22 mouse cellular contexts compared by ENCODE assay signal in genomic region chr6:40476132-40476531, GRCm38 (mm10). TPM values are rescaled to one million over a fixed set of nuclear protein-coding genes. Genes with fewer than 3 reads are reported as not detected.
DNase-seq lines count a peak whose midpoint lies in the region; ATAC-seq lines count a peak whose summit lies in the region.
"Had no signal": no experiment of that assay in that cellular context is flagged by ENCODE, and none has a peak within 500 bp of the region (broad histone marks: within the 10 kb centered on the region; RNA-seq: fewer than 3 reads in every experiment).

No protein-coding gene starts in this region.

- DNase-seq in spleen, postnatal 36 days (ENCODE audit: low spot score in 2 of 2): peak; percentile 8 to 11
- no peak for DNase-seq in spleen, adult 12 weeks (ENCODE audit: low spot score)
- no peak for DNase-seq in heart, adult 18-20 months
- DNase-seq in ovary, postnatal 36 days (ENCODE audit: low spot score): no peak
- no peak for DNase-seq in frontal cortex, postnatal 25 days (ENCODE audit: low spot score in 2 of 2)
- DNase-seq: adrenal gland, adult 8-10 months; adrenal gland, postnatal 25 days; cerebellum, adult 18-20 months; cerebellum, adult 9-10 months; cerebellum, postnatal 14 days; forebrain, postnatal 0 days; gastrocnemius, postnatal 25 days had no signal

- ATAC-seq in granulocyte monocyte progenitor cell, adult 5-6 weeks (replicated peaks; ENCODE audit: poor library complexity, severe bottlenecking): 0 out of 2 replicates have a peak, but pooled peaks have one; percentile 20
- ATAC-seq in neutrophil, adult 5-6 weeks (ENCODE audit: extremely low read depth, insufficient number of reproducible peaks, low FRiP score, poor library complexity, severe bottlenecking): peak; percentile 35; the same call in 1 of the 2 replicates
- ATAC-seq: activated CD4-positive, CD25-positive, alpha-beta regulatory T cell, adult 4 months; CD4-positive, CD25-positive, alpha-beta regulatory T cell, adult 4 months; forebrain, embryonic 14.5 days; forebrain, postnatal 0 days had no signal

RNA-seq across cellular contexts. Expression of gene Ssbp1, which starts 5.0 kb away (rescaled TPM):
- 197 and 221 TPM in 2 replicates for total RNA-seq in granulocyte monocyte progenitor cell, adult 5-6 weeks (2014; fragmentation: Nextera tagmentation)
- 146 and 170 TPM in 2 replicates for total RNA-seq in granulocyte monocyte progenitor cell, adult 5-6 weeks (2017)
- total RNA-seq in neutrophil, adult 5-6 weeks (2017): 68.6 and 69.5 TPM in 2 replicates
- total RNA-seq in heart, adult 18-20 months (2021): 10 to 100 TPM; 31.9 to 32.3 TPM

RNA-seq across cellular contexts. Expression of gene Tas2r137, which starts 14.9 kb away (rescaled TPM):
- 0.88 TPM in 1 of 2 replicates, not detected in the other for total RNA-seq in granulocyte monocyte progenitor cell, adult 5-6 weeks (2014; fragmentation: Nextera tagmentation)
- total RNA-seq in granulocyte monocyte progenitor cell, adult 5-6 weeks (2017): 1.7 TPM in 1 of 2 replicates, not detected in the other
- total RNA-seq in neutrophil, adult 5-6 weeks (2017): 0.58 and 0.74 TPM in 2 replicates
- not detected for total RNA-seq in heart, adult 18-20 months (2021)
- total RNA-seq: gastrocnemius, adult 8-10 months; gastrocnemius, postnatal 25 days; heart, postnatal 25 days; hematopoietic stem cell, adult 5-6 weeks had no signal

RNA-seq across cellular contexts. Expression of gene Tas2r108, which starts 17.2 kb away (rescaled TPM):
- total RNA-seq in granulocyte monocyte progenitor cell, adult 5-6 weeks (2014; fragmentation: Nextera tagmentation): not detected in 2 replicates
- not detected in 2 replicates for total RNA-seq in granulocyte monocyte progenitor cell, adult 5-6 weeks (2017)
- total RNA-seq in neutrophil, adult 5-6 weeks (2017): not detected in 2 replicates
- total RNA-seq in heart, adult 18-20 months (2021): not detected
- total RNA-seq: adrenal gland, postnatal 25 days; gastrocnemius, adult 8-10 months; gastrocnemius, postnatal 25 days; heart, adult 8-10 months; heart, postnatal 25 days; hematopoietic stem cell, adult 5-6 weeks had no signal

RNA-seq across cellular contexts. Expression of gene Wee2, which starts 37.2 kb away (rescaled TPM):
- total RNA-seq in granulocyte monocyte progenitor cell, adult 5-6 weeks (2014; fragmentation: Nextera tagmentation): not detected in 2 replicates
- total RNA-seq in granulocyte monocyte progenitor cell, adult 5-6 weeks (2017): not detected in 2 replicates
- total RNA-seq in neutrophil, adult 5-6 weeks (2017): not detected in 2 replicates
- total RNA-seq in heart, adult 18-20 months (2021): not detected
- total RNA-seq: adrenal gland, adult 8-10 months; adrenal gland, postnatal 25 days; ES-E14; forebrain, postnatal 0 days; gastrocnemius, adult 8-10 months; gastrocnemius, postnatal 25 days; heart, adult 8-10 months; heart, postnatal 25 days; hematopoietic stem cell, adult 5-6 weeks had no signal

RNA-seq across cellular contexts. Expression of gene E330009J07Rik, which starts 40.2 kb away (rescaled TPM):
- 5.3 and 10.0 TPM in 2 replicates for total RNA-seq in granulocyte monocyte progenitor cell, adult 5-6 weeks (2014; fragmentation: Nextera tagmentation)
- total RNA-seq in granulocyte monocyte progenitor cell, adult 5-6 weeks (2017): 9.8 and 10.0 TPM in 2 replicates
- total RNA-seq in neutrophil, adult 5-6 weeks (2017): 16.8 and 18.5 TPM in 2 replicates
- 1 to 10 TPM; 4.0 to 4.3 TPM for total RNA-seq in heart, adult 18-20 months (2021)

Comparison
In these comparisons a context has a peak if more than half of its experiments do, and no peak if none do; other contexts are left out.
1. DNase-seq: peak in spleen, postnatal 36 days (2 of 2); none in spleen, adult 12 weeks (single experiment), heart, adult 18-20 months (0 of 2), ovary, postnatal 36 days (single experiment) and frontal cortex, postnatal 25 days (0 of 2).